ENCODE assay signal across 8 mouse cellular contexts in genomic region chr7:5060239-5060731, GRCm38 (mm10). TPM values are rescaled to one million over a fixed set of nuclear protein-coding genes. Genes with fewer than 3 reads are reported as not detected.
DNase-seq lines count a peak whose midpoint lies in the region; ATAC-seq lines count a peak whose summit lies in the region.

No protein-coding gene starts in this region.

- WGBS in hindbrain, embryonic 15.5 days: 2% methylated on average over 27 of the region's 27 CpGs

- peaks cover 13% of the 10 kb centered on the region for H3K27me3 ChIP-seq in hindbrain, embryonic 15.5 days

- H3K36me3 ChIP-seq in hindbrain, embryonic 15.5 days: no peaks in the 10 kb centered on the region

- peak overlapping the region; percentile 72 for H3K9ac ChIP-seq in hindbrain, embryonic 15.5 days

- peak overlapping the region; percentile 96 for H3K27ac ChIP-seq in hindbrain, embryonic 15.5 days (replicated peaks)

- DNase-seq in adrenal gland, adult 2 months: peak; percentile 85
- peak; percentile 78 for DNase-seq in gastrocnemius, adult 18-20 months (ENCODE audit: low spot score)
- DNase-seq in left cerebral cortex, postnatal 4 days: peak; percentile 88
- peak; percentile 84 for DNase-seq in mesoderm, embryonic 11.5 days (ENCODE audit: low read depth, low spot score)
- DNase-seq in right cerebral cortex, postnatal 36 days (ENCODE audit: low spot score in 2 of 2): peak; percentile 73 to 76

- intact Hi-C loops in left cerebral cortex, postnatal 4 days (cut with DNase I): no loop called here

- ATAC-seq in common myeloid progenitor, adult 5-6 weeks (replicated peaks; ENCODE audit: low read depth, poor library complexity, severe bottlenecking): peak; percentile 27; the same call in 1 of the 2 replicates
- ATAC-seq in hindbrain, embryonic 15.5 days (ENCODE audit: low FRiP score, low read depth): no peak
- no peak for ATAC-seq in inflammation-experienced regulatory T-cells, adult 6 months

- peaks cover 71% of the 10 kb centered on the region for H3K4me1 ChIP-seq in hindbrain, embryonic 15.5 days (replicated peaks)

- peak overlapping the region; percentile 75 for H3K4me3 ChIP-seq in hindbrain, embryonic 15.5 days

- H3K9me3 ChIP-seq in hindbrain, embryonic 15.5 days: no peaks in the 10 kb centered on the region

- H3K4me2 ChIP-seq in hindbrain, embryonic 15.5 days: peak overlapping the region; percentile 84

RNA-seq across cellular contexts. Expression of gene U2af2, which starts 1.7 kb away (rescaled TPM):
- 100 to 1,000 TPM; 157 to 168 TPM for total RNA-seq in adrenal gland, adult 2 months (2021)
- 126 and 150 TPM in 2 replicates for polyA plus RNA-seq in adrenal gland, adult 2 months (2012; rRNA removed)
- 220 and 260 TPM in 2 replicates for total RNA-seq in common myeloid progenitor, adult 5-6 weeks (2017)
- 10 to 100 TPM; 39.0 to 49.6 TPM for total RNA-seq in gastrocnemius, adult 18-20 months (2021)
- polyA plus RNA-seq in hindbrain, embryonic 15.5 days (2015; fragmentation: Nextera tagmentation; extraction: Ambion mirVana): 99.8 and 101 TPM in 2 replicates
- total RNA-seq in left cerebral cortex, postnatal 4 days (2021): 100 to 1,000 TPM; 222 to 229 TPM
- 10 to 100 TPM; 26.0 to 33.4 (median 32.0) TPM for polyA plus RNA-seq in inflammation-experienced regulatory T-cells, adult 6 months (2017; shearing (Covaris generic))

RNA-seq across cellular contexts. Expression of gene Zfp580, which starts 8.9 kb away (rescaled TPM):
- 10 to 100 TPM in 1 of 2 experiments, 1 to 10 TPM in 1; 5.6 to 10.4 TPM for total RNA-seq in adrenal gland, adult 2 months (2021)
- 46.5 and 61.0 TPM in 2 replicates for polyA plus RNA-seq in adrenal gland, adult 2 months (2012; rRNA removed)
- total RNA-seq in common myeloid progenitor, adult 5-6 weeks (2017): 1.8 and 3.6 TPM in 2 replicates
- 1 to 10 TPM; 2.4 to 3.7 TPM for total RNA-seq in gastrocnemius, adult 18-20 months (2021)
- 90.6 and 113 TPM in 2 replicates for polyA plus RNA-seq in hindbrain, embryonic 15.5 days (2015; fragmentation: Nextera tagmentation; extraction: Ambion mirVana)
- 10 to 100 TPM; 65.0 to 65.4 TPM for total RNA-seq in left cerebral cortex, postnatal 4 days (2021)
- 1 to 10 TPM in 1 of 3 experiments, under 1 TPM in 2; 0.77 to 1.3 (median 0.93) TPM for polyA plus RNA-seq in inflammation-experienced regulatory T-cells, adult 6 months (2017; shearing (Covaris generic))

RNA-seq across cellular contexts. Expression of gene Epn1, which starts 19.8 kb away (rescaled TPM):
- total RNA-seq in adrenal gland, adult 2 months (2021): 100 to 1,000 TPM; 114 to 169 TPM
- 291 and 321 TPM in 2 replicates for polyA plus RNA-seq in adrenal gland, adult 2 months (2012; rRNA removed)
- total RNA-seq in common myeloid progenitor, adult 5-6 weeks (2017): 42.9 and 53.0 TPM in 2 replicates
- 100 to 1,000 TPM; 161 to 183 TPM for total RNA-seq in gastrocnemius, adult 18-20 months (2021)
- 105 and 118 TPM in 2 replicates for polyA plus RNA-seq in hindbrain, embryonic 15.5 days (2015; fragmentation: Nextera tagmentation; extraction: Ambion mirVana)
- 100 to 1,000 TPM; 301 to 316 TPM for total RNA-seq in left cerebral cortex, postnatal 4 days (2021)
- polyA plus RNA-seq in inflammation-experienced regulatory T-cells, adult 6 months (2017; shearing (Covaris generic)): 1 to 10 TPM; 5.8 to 7.3 (median 6.8) TPM

RNA-seq across cellular contexts. Expression of gene Zfp784, which starts 22.0 kb away (rescaled TPM):
- total RNA-seq in adrenal gland, adult 2 months (2021): 1 to 10 TPM; 4.4 to 5.1 TPM
- polyA plus RNA-seq in adrenal gland, adult 2 months (2012; rRNA removed): 7.2 and 8.2 TPM in 2 replicates
- 2.7 and 2.9 TPM in 2 replicates for total RNA-seq in common myeloid progenitor, adult 5-6 weeks (2017)
- 1 to 10 TPM; 2.7 to 2.8 TPM for total RNA-seq in gastrocnemius, adult 18-20 months (2021)
- 7.8 and 9.3 TPM in 2 replicates for polyA plus RNA-seq in hindbrain, embryonic 15.5 days (2015; fragmentation: Nextera tagmentation; extraction: Ambion mirVana)
- total RNA-seq in left cerebral cortex, postnatal 4 days (2021): 1 to 10 TPM; 5.2 to 5.6 TPM
- polyA plus RNA-seq in inflammation-experienced regulatory T-cells, adult 6 months (2017; shearing (Covaris generic)): 1 to 10 TPM; 3.0 to 5.1 (median 3.7) TPM

RNA-seq across cellular contexts. Expression of gene 4632433K11Rik, which starts 26.4 kb away (rescaled TPM):
- under 1 TPM in 1 of 2 experiments, not detected in 1; 0.92 TPM for total RNA-seq in adrenal gland, adult 2 months (2021)
- polyA plus RNA-seq in adrenal gland, adult 2 months (2012; rRNA removed): not detected in 2 replicates
- total RNA-seq in common myeloid progenitor, adult 5-6 weeks (2017): 2.5 TPM in 1 of 2 replicates, not detected in the other
- not detected for total RNA-seq in gastrocnemius, adult 18-20 months (2021)
- polyA plus RNA-seq in hindbrain, embryonic 15.5 days (2015; fragmentation: Nextera tagmentation; extraction: Ambion mirVana): not detected in 2 replicates
- total RNA-seq in left cerebral cortex, postnatal 4 days (2021): not detected
- not detected for polyA plus RNA-seq in inflammation-experienced regulatory T-cells, adult 6 months (2017; shearing (Covaris generic))

Comparison
In these comparisons a context has a peak if more than half of its experiments do, and no peak if none do; other contexts are left out.
1. RNA of gene Zfp580, which starts 8.9 kb away (total RNA-seq): 65.0 to 65.4 TPM in left cerebral cortex, postnatal 4 days; 5.6 to 10.4 TPM in adrenal gland, adult 2 months, 2.4 to 3.7 TPM in gastrocnemius, adult 18-20 months and 1.8 to 3.6 TPM in common myeloid progenitor, adult 5-6 weeks; every median in the first group is over 4 times any median in the second.
2. Peak in every context shown above with its lines, with median percentiles within 50 percentile points of each other: DNase-seq.